Mouse (Mus musculus): Measurements from ENCODE around the gene St6gal1. TPM values are rescaled to one million over a fixed set of nuclear protein-coding genes. Genes with fewer than 3 reads are reported as not detected.

Gene St6gal1
- 24.5 and 27.1 TPM in 2 replicates for polyA plus RNA-seq (2012; rRNA removed)

GRCm38 (mm10) chr16:23224671-23225068 is at the start of gene St6gal1:
TSS of gene St6gal1 (plus strand) at chr16:23224740.

Other genes starting within 250 kb of the St6gal1 start
- gene Kng2, start 195.3 kb upstream of the St6gal1 start, polyA plus RNA-seq (2012; rRNA removed) = 0.09 TPM in 1 of 2 replicates, not detected in the other
- gene Kng1, start 166.9 kb upstream of the St6gal1 start, polyA plus RNA-seq (2012; rRNA removed) = 0.13 TPM in 1 of 2 replicates, not detected in the other
- gene Eif4a2, start 117.3 kb upstream of the St6gal1 start, polyA plus RNA-seq (2012; rRNA removed) = 864 and 917 TPM in 2 replicates
- 3.3 and 3.4 TPM in 2 replicates for gene Rfc4, start 97.0 kb upstream of the St6gal1 start, polyA plus RNA-seq (2012; rRNA removed)
- 0.07 and 0.12 TPM in 2 replicates for gene Adipoq, start 78.2 kb upstream of the St6gal1 start, polyA plus RNA-seq (2012; rRNA removed)
- gene Rtp1, start 204.4 kb downstream of the St6gal1 start, polyA plus RNA-seq (2012; rRNA removed) = 0.21 and 0.23 TPM in 2 replicates